Mouse (Mus musculus): ENCODE results near the gene Tmbim6. TPM values are rescaled to one million over a fixed set of nuclear protein-coding genes. Genes with fewer than 3 reads are reported as not detected.
A peak's percentile ranks its signal among the peaks of the same experiment; 100 is the strongest.

Tmbim6 gene
- polyA plus RNA-seq (2012; rRNA removed) = 88.2 and 99.7 TPM in 2 replicates
- 187 and 202 TPM in 2 replicates for polyA plus RNA-seq (2014; fragmentation: Nextera tagmentation; extraction: Ambion mirVana)

GRCm38 (mm10) chr15:99392486-99393385, at the start of gene Tmbim6:
Gene Tmbim6, plus strand, starts transcription at chr15:99392882.
- Histone ChIP-seq H3K4me1 (replicated peaks; ENCODE audit: control insufficient read depth in 2 of 2, insufficient read depth in 2 of 2, low read length in 1 of 2) (peaks cover 20 to 40% of the 10 kb centered on the region in 2 experiments), H3K27me3 (ENCODE audit: control insufficient read depth, insufficient read depth, low read length) (no peaks in the 10 kb centered on the region)

GRCm38 (mm10) chr15:99343414-99344147, 49.1 kb upstream of the Tmbim6 start:
- Histone ChIP-seq H3K9ac (replicated peaks) (no peak overlapping the region), H3K36me3 (replicated peaks; ENCODE audit: control insufficient read depth, insufficient read depth, low read depth) (no peaks in the 10 kb centered on the region), H3K27me3 (ENCODE audit: control insufficient read depth, insufficient read depth, low read length) (no peaks in the 10 kb centered on the region), H3K4me3 (ENCODE audit: insufficient read depth in 1 of 2, low read depth in 2 of 2, low read length in 2 of 2) (no peak overlapping the region), H3K4me2 (ENCODE audit: low read depth) (no peak overlapping the region), H3K4me1 (replicated peaks; ENCODE audit: control insufficient read depth in 2 of 2, insufficient read depth in 2 of 2, low read length in 1 of 2) (peaks cover 0 to 18% of the 10 kb centered on the region in 2 experiments; a peak in 2 of 4 replicates), H3K27ac (no peak overlapping the region), H3K9me3 (ENCODE audit: control insufficient read depth, low read length) (no peaks in the 10 kb centered on the region)
- ATAC-seq (ENCODE audit: insufficient read depth) (no peak), DNase-seq (ENCODE audit: low read depth in 3 of 3, low spot score in 3 of 3) (no peak)
- no peak for TF ChIP-seq EP300 (IDR thresholded peaks at IDR 0.05; ENCODE audit: low read depth)
- TF ChIP-seq CTCF (IDR thresholded peaks at IDR 0.05; ENCODE audit: low read depth) = no peak
- WGBS (ENCODE audit: insufficient replicate concordance) = 37% methylated on average over 5 of the region's 5 CpGs

More at GRCm38 (mm10) chr15:99392486-99393385, at the start of gene Tmbim6:
- Histone ChIP-seq H3K27ac (peak within 1 kb of the TSS; percentile 90), H3K4me2 (ENCODE audit: low read depth) (peak within 1 kb of the TSS; percentile 85), H3K9me3 (ENCODE audit: control insufficient read depth, low read length) (no peaks in the 10 kb centered on the region), H3K4me3 (ENCODE audit: insufficient read depth in 1 of 2, low read depth in 2 of 2, low read length in 2 of 2) (peak within 1 kb of the TSS; percentile 91 to 97), H3K36me3 (replicated peaks; ENCODE audit: control insufficient read depth, insufficient read depth, low read depth) (no peaks in the 10 kb centered on the region), H3K9ac (replicated peaks) (peak within 1 kb of the TSS; percentile 91)
- ATAC-seq (ENCODE audit: insufficient read depth) (peak; percentile 95), DNase-seq (ENCODE audit: low read depth in 3 of 3, low spot score in 3 of 3) (peak; percentile 100)
- TF ChIP-seq EP300 (IDR thresholded peaks at IDR 0.05; ENCODE audit: low read depth) = 0 out of 2 replicates have a peak, but pooled peaks have one; percentile 5
- 0 out of 2 replicates have a peak, but pooled peaks have one; percentile 13 for TF ChIP-seq CTCF (IDR thresholded peaks at IDR 0.05; ENCODE audit: low read depth)
- under 1% methylated on average over 51 of the region's 51 CpGs for WGBS (ENCODE audit: insufficient replicate concordance)

DNA sequence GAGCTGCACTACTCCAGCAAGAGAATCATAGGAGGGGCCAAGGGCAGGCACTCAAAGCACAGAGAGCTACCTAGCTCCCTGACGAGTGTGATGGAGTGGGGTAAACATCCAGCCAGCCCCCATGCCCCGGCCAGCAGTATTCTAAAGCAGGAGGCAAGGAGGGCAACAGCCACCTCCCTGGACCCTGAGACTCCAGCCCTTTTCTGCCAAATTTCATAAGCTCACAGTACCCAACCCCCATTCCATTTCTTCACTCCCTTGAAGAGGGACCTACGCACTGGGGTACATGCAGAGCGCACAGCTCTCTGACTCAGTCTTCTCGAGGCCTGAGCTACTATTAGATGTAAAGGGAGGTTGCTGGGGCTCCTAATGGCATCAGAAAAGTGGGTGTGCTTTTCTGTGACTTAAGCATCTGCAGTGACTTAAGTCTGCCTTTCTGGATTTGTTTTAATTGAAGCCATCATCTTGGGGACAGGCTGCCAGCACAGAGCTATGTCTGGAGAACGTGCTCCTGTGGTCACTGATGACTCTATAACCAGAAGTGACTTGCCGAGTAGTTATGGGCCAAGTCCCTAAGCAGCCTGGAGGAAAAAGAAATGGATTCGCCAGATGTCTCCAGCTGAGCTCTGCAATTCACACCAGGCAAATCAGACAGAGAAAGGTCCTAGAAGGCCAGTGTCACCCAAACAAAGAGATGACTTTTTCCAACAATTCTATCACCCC, 48.4 kb upstream of the Tmbim6 start:
- Histone ChIP-seq H3K4me3 (ENCODE audit: insufficient read depth in 1 of 2, low read depth in 2 of 2, low read length in 2 of 2) (no peak overlapping the region), H3K27me3 (ENCODE audit: control insufficient read depth, insufficient read depth, low read length) (no peaks in the 10 kb centered on the region), H3K9ac (replicated peaks) (no peak overlapping the region), H3K4me2 (ENCODE audit: low read depth) (no peak overlapping the region), H3K9me3 (ENCODE audit: control insufficient read depth, low read length) (no peaks in the 10 kb centered on the region), H3K27ac (no peak overlapping the region), H3K4me1 (replicated peaks; ENCODE audit: control insufficient read depth in 2 of 2, insufficient read depth in 2 of 2, low read length in 1 of 2) (peaks cover 0 to 17% of the 10 kb centered on the region in 2 experiments; a peak in 2 of 4 replicates), H3K36me3 (replicated peaks; ENCODE audit: control insufficient read depth, insufficient read depth, low read depth) (no peaks in the 10 kb centered on the region)
- WGBS (ENCODE audit: insufficient replicate concordance) = 55% methylated on average over 8 of the region's 8 CpGs
- TF ChIP-seq CTCF (IDR thresholded peaks at IDR 0.05; ENCODE audit: low read depth) = no peak
- ATAC-seq (ENCODE audit: insufficient read depth) = no peak
- no peak for DNase-seq (ENCODE audit: low read depth in 3 of 3, low spot score in 3 of 3)

DNA sequence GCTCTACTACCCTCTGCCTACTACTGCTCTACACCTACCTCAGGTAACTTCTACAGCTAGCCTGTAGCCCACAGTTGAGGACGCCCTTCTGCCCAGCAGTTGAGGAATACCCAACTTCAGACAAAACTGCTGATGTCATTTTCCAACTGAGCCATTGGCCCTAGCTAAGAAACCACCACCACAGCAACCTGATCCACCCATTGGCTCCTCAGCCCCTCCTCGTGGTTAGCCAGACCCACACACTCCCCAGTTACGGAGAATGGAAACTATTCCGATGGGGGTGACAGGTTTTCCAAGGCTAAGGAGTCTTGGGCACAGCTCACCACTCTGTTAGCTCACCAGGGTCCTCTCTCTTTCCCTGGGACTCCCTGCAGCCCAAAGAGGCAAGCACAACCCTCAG, 47.7 kb upstream of the Tmbim6 start:
- 35% methylated on average over 4 of the region's 4 CpGs for WGBS (ENCODE audit: insufficient replicate concordance)
- DNase-seq (ENCODE audit: low read depth in 3 of 3, low spot score in 3 of 3) = no peak
- ATAC-seq (ENCODE audit: insufficient read depth) = no peak
- H3K9me3 ChIP-seq (ENCODE audit: control insufficient read depth, low read length) = no peaks in the 10 kb centered on the region
- no peak overlapping the region for H3K9ac ChIP-seq (replicated peaks)
- no peaks in the 10 kb centered on the region for H3K27me3 ChIP-seq (ENCODE audit: control insufficient read depth, insufficient read depth, low read length)
- H3K4me2 ChIP-seq (ENCODE audit: low read depth) = no peak overlapping the region
- peaks cover 0 to 14% of the 10 kb centered on the region in 2 experiments; a peak in 2 of 4 replicates for H3K4me1 ChIP-seq (replicated peaks; ENCODE audit: control insufficient read depth in 2 of 2, insufficient read depth in 2 of 2, low read length in 1 of 2)
- no peaks in the 10 kb centered on the region for H3K36me3 ChIP-seq (replicated peaks; ENCODE audit: control insufficient read depth, insufficient read depth, low read depth)
- TF ChIP-seq EP300 (IDR thresholded peaks at IDR 0.05; ENCODE audit: low read depth) (no peak), CTCF (IDR thresholded peaks at IDR 0.05; ENCODE audit: low read depth) (no peak)
- no peak overlapping the region for H3K4me3 ChIP-seq (ENCODE audit: insufficient read depth in 1 of 2, low read depth in 2 of 2, low read length in 2 of 2)
- no peak overlapping the region for H3K27ac ChIP-seq

Data from liver, embryonic 14.5 days (tissue).